ENCODE assay signal across 14 mouse cellular contexts in the genomic region with DNA sequence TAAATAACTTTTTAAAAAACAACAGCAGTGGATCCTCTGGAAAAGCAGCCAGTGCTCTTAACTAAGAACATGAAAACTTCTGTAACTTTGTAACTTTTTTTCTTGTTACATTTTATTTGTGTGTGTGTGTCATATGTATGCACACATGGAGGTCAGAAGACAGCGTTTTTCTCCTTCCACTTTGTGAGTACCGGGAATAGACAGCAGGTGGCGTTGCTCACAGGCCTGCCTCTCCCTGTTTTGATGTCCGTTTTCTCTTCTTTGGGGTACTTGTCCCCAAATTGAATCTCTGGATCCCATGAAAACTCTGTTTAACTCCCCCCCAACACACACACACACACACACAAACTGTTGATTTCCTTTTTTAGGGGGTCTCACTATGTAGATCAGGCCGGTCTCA. TPM values are rescaled to one million over a fixed set of nuclear protein-coding genes. Genes with fewer than 3 reads are reported as not detected.
DNase-seq lines count a peak whose midpoint lies in the region; ATAC-seq and TF ChIP-seq lines count a peak whose summit lies in the region.
"Had no signal": no experiment of that assay in that cellular context is flagged by ENCODE, and none has a peak within 500 bp of the region (broad histone marks: within the 10 kb centered on the region; RNA-seq: fewer than 3 reads in every experiment).

No protein-coding gene starts in this region.

- no peak for TF ChIP-seq POLR2A in bone marrow macrophage, adult 2 months (IDR thresholded peaks at IDR 0.05; ENCODE audit: borderline replicate concordance, low read depth, low read length)

- peak; percentile 51 for DNase-seq in embryo, embryonic 10 days (ENCODE audit: low spot score)
- DNase-seq in embryo, embryonic 11 days, result no peak
- DNase-seq in layer of hippocampus, adult 2 months (ENCODE audit: low spot score in 2 of 2), result no peak
- DNase-seq in layer of hippocampus, adult 8-10 months (ENCODE audit: low spot score in 2 of 2), result no peak
- peak; percentile 68 for DNase-seq in A20 (ENCODE audit: low read depth, low spot score)
- DNase-seq in layer of hippocampus, postnatal 36 days, result no peak
- DNase-seq: thymus, postnatal 25 days had no signal

- TF ChIP-seq CTCF in layer of hippocampus, adult 2 months (conservative IDR thresholded peaks at IDR 0.05), result peak; percentile 62
- 0 out of 2 replicates have a peak, but pooled peaks have one; percentile 9 for TF ChIP-seq CTCF in bone marrow macrophage, adult 2 months (IDR thresholded peaks at IDR 0.05; ENCODE audit: low read depth, low read length)

- H3K4me3 ChIP-seq in layer of hippocampus, adult 2 months, result no peak overlapping the region
- no peak overlapping the region for H3K4me3 ChIP-seq in bone marrow macrophage, adult 2 months (ENCODE audit: insufficient read depth, low read length)
- H3K4me3 ChIP-seq: liver, embryonic 15.5 days; neural tube, embryonic 12.5 days had no signal

- ATAC-seq in erythroid progenitor cell, adult 5-6 weeks (replicated peaks; ENCODE audit: low FRiP score, poor library complexity, severe bottlenecking), result no peak

- peaks cover 40% of the 10 kb centered on the region for H3K4me1 ChIP-seq in bone marrow macrophage, adult 2 months (ENCODE audit: control insufficient read depth, insufficient read depth, low read length)

- H3K27ac ChIP-seq in layer of hippocampus, adult 2 months, result no peak overlapping the region
- H3K27ac ChIP-seq in bone marrow macrophage, adult 2 months (ENCODE audit: insufficient read depth, low read depth, low read length), result no peak overlapping the region
- H3K27ac ChIP-seq: hindbrain, embryonic 14.5 days; liver, embryonic 15.5 days; neural tube, embryonic 12.5 days had no signal

RNA-seq across cellular contexts. Expression of gene Car6, which starts 12.8 kb away (rescaled TPM):
- not detected for total RNA-seq in layer of hippocampus, adult 2 months (2021)
- total RNA-seq in layer of hippocampus, adult 8-10 months (2022), result under 1 TPM in 2 of 4 experiments, not detected in 2; 0.20 to 0.53 TPM
- not detected in 2 replicates for polyA plus RNA-seq in bone marrow macrophage, adult 2 months (2012; ENCODE audit: insufficient read depth, insufficient read length, missing spikeins)
- total RNA-seq in erythroid progenitor cell, adult 5-6 weeks (2015; ENCODE audit: low replicate concordance), result not detected in 2 replicates
- total RNA-seq in erythroid progenitor cell, adult 5-6 weeks (2017; ENCODE audit: low replicate concordance), result not detected in 2 replicates
- total RNA-seq in layer of hippocampus, postnatal 36 days (2021), result under 1 TPM in 1 of 2 experiments, not detected in 1; 0.25 TPM
- total RNA-seq: gastrocnemius, adult 18-20 months had no signal
- polyA plus RNA-seq: heart, embryonic 11.5 days; hindbrain, embryonic 14.5 days; liver, embryonic 15.5 days; neural tube, embryonic 12.5 days had no signal

RNA-seq across cellular contexts. Expression of gene Eno1, which starts 22.6 kb away (rescaled TPM):
- total RNA-seq in layer of hippocampus, adult 2 months (2021), result 100 to 1,000 TPM; 416 to 423 TPM
- total RNA-seq in layer of hippocampus, adult 8-10 months (2022), result 100 to 1,000 TPM; 419 to 457 (median 441) TPM
- 331 and 370 TPM in 2 replicates for polyA plus RNA-seq in bone marrow macrophage, adult 2 months (2012; ENCODE audit: insufficient read depth, insufficient read length, missing spikeins)
- 79.6 and 121 TPM in 2 replicates for total RNA-seq in erythroid progenitor cell, adult 5-6 weeks (2015; ENCODE audit: low replicate concordance)
- total RNA-seq in erythroid progenitor cell, adult 5-6 weeks (2017; ENCODE audit: low replicate concordance), result 21.2 and 44.2 TPM in 2 replicates
- total RNA-seq in layer of hippocampus, postnatal 36 days (2021), result 100 to 1,000 TPM; 415 to 417 TPM

Comparison
In these comparisons a context has a peak if more than half of its experiments do, and no peak if none do; other contexts are left out.
1. DNase-seq: peak in embryo, embryonic 10 days (single experiment) and A20 (single experiment); none in embryo, embryonic 11 days (single experiment), layer of hippocampus, adult 2 months (0 of 2), layer of hippocampus, adult 8-10 months (0 of 2) and layer of hippocampus, postnatal 36 days (0 of 2).